ENCODE assay signal across 23 mouse cellular contexts in genomic region chr16:34793000-34793399, GRCm38 (mm10). TPM values are rescaled to one million over a fixed set of nuclear protein-coding genes. Genes with fewer than 3 reads are reported as not detected.
DNase-seq lines count a peak whose midpoint lies in the region; ATAC-seq and TF ChIP-seq lines count a peak whose summit lies in the region.
"Had no signal": no experiment of that assay in that cellular context is flagged by ENCODE, and none has a peak within 500 bp of the region (broad histone marks: within the 10 kb centered on the region; RNA-seq: fewer than 3 reads in every experiment).

No protein-coding gene starts in this region.

- H3K27ac ChIP-seq in liver, adult 2 months (replicated peaks; ENCODE audit: insufficient read depth, low read depth, low read length) = no peak overlapping the region
- no peak overlapping the region for H3K27ac ChIP-seq in liver, postnatal 0 days (ENCODE audit: low read depth)
- H3K27ac ChIP-seq in heart, embryonic 16.5 days (ENCODE audit: low read length) = no peak overlapping the region
- H3K27ac ChIP-seq: hindbrain, postnatal 0 days; limb, embryonic 13.5 days; liver, embryonic 14.5 days; midbrain, embryonic 15.5 days had no signal

- no peaks in the 10 kb centered on the region for H3K36me3 ChIP-seq in liver, adult 2 months (ENCODE audit: control insufficient read depth, insufficient read depth, low read length)
- H3K36me3 ChIP-seq in liver, postnatal 0 days (replicated peaks; ENCODE audit: insufficient read depth, low read length) = no peaks in the 10 kb centered on the region
- no peaks in the 10 kb centered on the region for H3K36me3 ChIP-seq in heart, embryonic 16.5 days (ENCODE audit: control insufficient read depth, insufficient read depth)
- H3K36me3 ChIP-seq: limb, embryonic 13.5 days; midbrain, embryonic 15.5 days had no signal

- no peak overlapping the region for H3K9ac ChIP-seq in liver, adult 2 months (ENCODE audit: low read depth, low read length)
- no peak overlapping the region for H3K9ac ChIP-seq in liver, postnatal 0 days (replicated peaks)
- H3K9ac ChIP-seq in heart, embryonic 16.5 days (ENCODE audit: low read length) = no peak overlapping the region
- H3K9ac ChIP-seq: limb, embryonic 13.5 days; liver, embryonic 14.5 days; midbrain, embryonic 15.5 days had no signal

- TF ChIP-seq POLR2A in liver, adult 2 months (IDR thresholded peaks at IDR 0.05; ENCODE audit: extremely low read depth, insufficient read depth, low read length) = no peak

- no peak for ATAC-seq in liver, postnatal 0 days
- 0 out of 2 replicates have a peak, but pooled peaks have one; percentile 18 for ATAC-seq in heart, embryonic 16.5 days (replicated peaks; ENCODE audit: extremely low read depth, insufficient read depth, low FRiP score)
- ATAC-seq: forebrain, embryonic 14.5 days; hindbrain, postnatal 0 days; midbrain, embryonic 15.5 days had no signal

- DNase-seq in heart, adult 18-20 months = peak; percentile 5 to 11
- DNase-seq in heart, adult 11 months = no peak
- peak; percentile 52 for DNase-seq in liver, adult 2 months (ENCODE audit: extremely low read depth, low read depth, low spot score)
- DNase-seq in liver, postnatal 0 days = no peak
- DNase-seq in NIH3T3 (ENCODE audit: low read depth) = peak; percentile 21
- DNase-seq in cerebellum, adult 8-10 months = no peak
- DNase-seq in gastrocnemius, postnatal 25 days = no peak
- DNase-seq: adrenal gland, postnatal 10 days; B cell, adult 2 months; cerebellum, adult 9-11 months; gastrocnemius, postnatal 36 days; kidney, adult 11 months; kidney, postnatal 10 days; layer of hippocampus, postnatal 36 days; right cerebral cortex, postnatal 25 days; thymus, postnatal 36 days had no signal

- H3K9me3 ChIP-seq in liver, postnatal 0 days (ENCODE audit: low read length) = no peaks in the 10 kb centered on the region
- H3K9me3 ChIP-seq in heart, embryonic 16.5 days (replicated peaks; ENCODE audit: control insufficient read depth, low read length) = no peaks in the 10 kb centered on the region
- H3K9me3 ChIP-seq: limb, embryonic 13.5 days; midbrain, embryonic 15.5 days had no signal

- whole genome bisulfite sequencing in liver, adult 2 months = 87% methylated on average over 5 of the region's 5 CpGs
- 78% methylated on average over 5 of the region's 5 CpGs for WGBS in liver, postnatal 0 days (ENCODE audit: insufficient replicate concordance)
- WGBS in heart, embryonic 16.5 days = 41% methylated on average over 5 of the region's 5 CpGs

- H3K4me1 ChIP-seq in liver, adult 2 months (ENCODE audit: control insufficient read depth, insufficient read depth, low read length) = no peaks in the 10 kb centered on the region; the same call in 1 of the 2 replicates
- no peaks in the 10 kb centered on the region for H3K4me1 ChIP-seq in liver, postnatal 0 days (ENCODE audit: insufficient read depth)
- H3K4me1 ChIP-seq in heart, embryonic 16.5 days (ENCODE audit: control insufficient read depth, insufficient read depth, low read length) = peaks cover 7% of the 10 kb centered on the region
- H3K4me1 ChIP-seq: midbrain, embryonic 15.5 days had no signal

- no peaks in the 10 kb centered on the region for H3K27me3 ChIP-seq in liver, adult 2 months (ENCODE audit: control insufficient read depth, insufficient read depth, low read length)
- no peaks in the 10 kb centered on the region for H3K27me3 ChIP-seq in liver, postnatal 0 days (ENCODE audit: insufficient read depth, low read length)
- 0 out of 2 replicates have a peak, but pooled peaks cover under 1% of the 10 kb centered on the region for H3K27me3 ChIP-seq in heart, embryonic 16.5 days (ENCODE audit: control insufficient read depth, insufficient read depth, low read length)
- H3K27me3 ChIP-seq: limb, embryonic 13.5 days; megakaryocyte, embryonic 14.5 days; midbrain, embryonic 15.5 days had no signal

- no peak overlapping the region for H3K4me2 ChIP-seq in liver, postnatal 0 days (ENCODE audit: low read depth, low read length)
- no peak overlapping the region for H3K4me2 ChIP-seq in heart, embryonic 16.5 days (ENCODE audit: low read depth, low read length)
- H3K4me2 ChIP-seq: limb, embryonic 13.5 days; midbrain, embryonic 15.5 days had no signal

- TF ChIP-seq EP300 in liver, postnatal 0 days (IDR thresholded peaks at IDR 0.05; ENCODE audit: low read depth) = no peak

- no peak overlapping the region for H3K4me3 ChIP-seq in liver, adult 2 months (ENCODE audit: insufficient read depth, low read depth, low read length)
- no peak overlapping the region for H3K4me3 ChIP-seq in liver, postnatal 0 days (ENCODE audit: low read depth, low read length)
- no peak overlapping the region for H3K4me3 ChIP-seq in heart, embryonic 16.5 days (ENCODE audit: low read length)
- H3K4me3 ChIP-seq: limb, embryonic 13.5 days; megakaryocyte, embryonic 14.5 days; midbrain, embryonic 15.5 days had no signal

- H3K79me2 ChIP-seq in liver, adult 2 months (ENCODE audit: control insufficient read depth, insufficient read depth, low read length) = peaks cover 4% of the 10 kb centered on the region; the same call in 1 of the 2 replicates

- no peak for TF ChIP-seq CTCF in liver, adult 2 months (IDR thresholded peaks at IDR 0.05; ENCODE audit: low read depth, low read length)
- TF ChIP-seq CTCF in liver, postnatal 0 days (IDR thresholded peaks at IDR 0.05; ENCODE audit: low read depth) = no peak

RNA-seq across cellular contexts. Expression of gene Mylk, which starts 48.0 kb away (rescaled TPM):
- 10 to 100 TPM; 34.0 to 36.3 TPM for total RNA-seq in heart, adult 18-20 months (2021)
- 26.3 and 33.0 TPM in 2 replicates for total RNA-seq in liver, adult 2 months (2014; rRNA removed)
- polyA plus RNA-seq in liver, adult 2 months (2012; rRNA removed) = 34.4 and 37.7 TPM in 2 replicates
- 4.9 and 5.6 TPM in 2 replicates for polyA plus RNA-seq in liver, postnatal 0 days (2015; fragmentation: Nextera tagmentation; extraction: Ambion mirVana)
- 14.2 and 20.5 TPM in 2 replicates for polyA plus RNA-seq in heart, embryonic 16.5 days (2015; fragmentation: Nextera tagmentation; extraction: Ambion mirVana)
- 10 to 100 TPM; 18.8 to 28.6 TPM for total RNA-seq in gastrocnemius, postnatal 25 days (2021)

Comparison
In these comparisons a context has a peak if more than half of its experiments do, and no peak if none do; other contexts are left out.
1. DNase-seq: peak in heart, adult 18-20 months (2 of 2), liver, adult 2 months (single experiment) and NIH3T3 (single experiment); none in heart, adult 11 months (single experiment), liver, postnatal 0 days (single experiment), cerebellum, adult 8-10 months (single experiment) and gastrocnemius, postnatal 25 days (single experiment).